Mouse (Mus musculus): ENCODE data around the gene Cntn6. TPM values are rescaled to one million over a fixed set of nuclear protein-coding genes. Genes with fewer than 3 reads are reported as not detected.

Gene Cntn6
- 0.23 TPM in 1 of 2 replicates, not detected in the other for total RNA-seq (2021)
- long read RNA-seq, experiment 1, result 0 reads
- long read RNA-seq, experiment 2, result 0 reads

DNA sequence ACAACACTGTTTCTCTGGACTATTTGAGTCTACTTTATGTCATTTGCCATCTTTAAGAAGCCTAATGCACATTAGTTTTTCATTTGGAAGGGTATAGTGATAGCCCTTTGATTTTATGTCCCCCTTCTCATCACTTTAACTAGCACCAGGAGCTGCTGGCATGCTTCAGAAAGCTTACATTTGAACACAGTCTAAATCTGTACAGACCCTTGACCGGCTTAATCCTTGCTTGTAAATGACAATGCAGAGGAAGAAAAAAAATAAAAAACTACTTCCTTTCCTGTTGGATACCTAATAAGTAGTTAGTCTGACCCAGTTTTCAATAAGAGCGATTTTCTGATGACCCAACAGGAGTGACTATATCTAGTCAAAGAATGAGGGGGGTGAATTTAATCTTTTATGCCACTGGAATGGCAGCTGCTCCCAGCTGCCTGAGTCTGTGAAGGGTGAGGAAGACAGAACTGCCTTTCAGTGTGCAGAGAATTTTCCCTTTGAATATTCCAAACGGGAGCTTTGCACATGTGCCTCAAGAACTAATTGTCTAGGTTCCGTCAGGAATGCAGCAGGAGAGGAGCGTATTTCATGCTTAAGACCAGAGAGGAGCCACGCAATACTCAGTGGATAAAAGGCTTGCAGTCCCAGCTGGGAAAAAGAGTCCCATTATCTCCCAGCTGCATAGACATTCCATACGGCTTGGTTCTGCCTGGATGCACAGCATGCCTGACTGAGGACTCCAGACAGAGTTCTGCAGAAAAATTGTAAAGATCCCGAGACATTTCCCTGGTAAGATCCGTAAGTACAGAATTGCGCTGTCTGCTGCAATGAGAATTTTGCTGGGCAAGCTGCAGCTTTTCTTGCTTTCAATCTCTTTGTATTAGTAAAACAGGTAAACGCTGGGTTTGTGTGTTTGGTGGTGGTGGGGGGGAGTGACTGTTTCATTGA lies at the start of gene Cntn6:
TSS of gene Cntn6 (plus strand) at position 301 of the 942 bp plus-strand sequence.
- no peak for DNase-seq

DNA sequence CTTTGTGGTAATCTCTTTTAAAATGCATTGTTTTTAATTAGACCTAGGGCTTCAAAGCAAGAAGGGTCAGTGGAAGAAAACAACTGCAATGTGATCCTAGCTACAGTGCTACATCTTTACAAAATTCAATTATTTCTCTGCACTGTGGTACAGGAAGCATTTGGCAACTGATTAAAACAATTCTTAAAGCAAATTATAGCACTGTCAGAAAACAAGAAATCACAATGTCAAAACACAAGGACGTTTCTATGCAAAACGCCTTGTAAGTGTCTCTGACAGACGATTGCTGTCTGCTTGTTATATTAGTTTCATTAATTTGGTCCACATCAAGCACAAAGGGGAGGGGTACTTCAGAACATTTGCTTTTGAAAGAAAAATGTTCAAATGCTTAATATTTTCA lies 48.9 kb upstream of the Cntn6 start:
- DNase-seq, result no peak

- no peak for DNase-seq
Observed at GRCm38 (mm10) chr6:104470706-104471105, 21.9 kb upstream of the Cntn6 start.

DNA sequence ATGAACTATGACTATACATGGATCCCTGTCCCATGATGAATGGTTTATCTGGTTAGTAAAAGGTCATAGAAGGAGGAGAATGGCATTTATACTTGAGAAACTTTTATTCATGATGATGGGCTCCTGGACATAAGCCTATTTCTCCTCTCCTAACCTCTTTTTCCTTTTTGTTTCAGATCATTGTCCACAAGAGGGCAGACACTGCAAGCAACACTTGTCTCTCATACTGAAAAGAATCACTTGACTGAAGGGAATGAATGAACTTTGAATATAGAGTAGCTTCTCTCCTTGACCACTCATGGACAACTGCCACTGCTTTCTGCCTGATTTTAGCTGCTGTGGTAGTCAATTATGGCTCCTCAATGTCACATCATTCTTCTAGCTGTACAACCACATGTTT lies 13.3 kb upstream of the Cntn6 start:
- peak; percentile 3 for DNase-seq

DNA sequence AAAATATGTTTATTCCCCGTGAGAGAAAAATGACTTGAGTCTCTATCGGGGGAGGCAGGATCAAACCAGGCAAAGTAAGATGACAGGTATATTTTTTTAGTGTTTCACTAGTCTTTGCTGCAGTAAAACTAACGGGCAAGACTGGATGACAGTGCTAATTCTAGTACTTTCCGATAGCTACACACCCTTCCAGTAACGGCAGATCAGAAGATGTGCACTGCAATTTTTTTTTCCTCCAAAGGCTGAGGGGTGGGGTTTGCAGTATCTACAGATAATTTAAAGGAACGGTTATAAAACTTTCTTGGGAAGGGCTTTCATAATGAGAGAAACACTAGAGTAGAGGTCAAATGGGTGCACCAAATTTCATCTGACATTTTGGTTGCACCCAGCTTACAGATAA lies 869 bp downstream of the Cntn6 start:
- no peak for DNase-seq

DNA sequence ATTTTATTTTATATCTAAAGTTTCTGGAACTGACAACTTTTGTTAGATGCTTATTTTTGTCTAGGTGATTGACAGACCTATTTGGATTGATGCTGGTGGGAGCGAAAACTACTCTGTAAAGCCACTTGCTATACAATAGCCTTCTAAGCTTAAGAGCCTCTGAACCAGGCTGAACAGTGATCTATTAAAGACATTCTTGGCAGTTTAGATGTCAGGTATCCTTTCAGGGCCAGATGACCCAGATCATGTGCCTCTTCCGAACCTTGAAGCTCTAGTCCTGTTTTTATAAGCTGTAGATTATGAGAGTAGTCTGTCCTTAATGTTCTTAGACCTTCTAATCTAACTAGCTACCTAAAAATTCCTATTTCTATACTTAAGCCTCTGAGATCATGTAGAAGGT lies 3.2 kb downstream of the Cntn6 start:
- no peak for DNase-seq

DNA sequence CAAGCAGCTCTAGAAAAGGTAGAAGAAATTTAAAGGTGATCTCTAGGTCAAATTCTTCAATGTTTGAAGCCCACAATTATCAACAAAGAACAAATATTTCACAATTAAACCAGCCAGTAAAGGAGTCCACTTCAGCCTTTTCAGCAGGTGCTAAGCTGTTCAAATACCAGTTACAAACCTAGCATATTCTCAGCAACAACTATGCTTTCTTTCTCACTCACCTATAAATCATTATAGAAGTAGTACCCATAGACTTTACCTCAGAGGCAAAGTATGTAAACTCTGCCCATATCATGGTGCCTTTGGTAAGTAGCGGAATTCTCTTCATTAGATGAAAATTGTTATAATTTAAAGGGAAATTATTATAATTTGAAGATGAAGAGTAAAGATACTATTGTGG lies 71.4 kb downstream of the Cntn6 start:
- DNase-seq, result no peak

- no peak for DNase-seq
Observed at GRCm38 (mm10) chr6:104569564-104569963, 77.0 kb downstream of the Cntn6 start.

DNA sequence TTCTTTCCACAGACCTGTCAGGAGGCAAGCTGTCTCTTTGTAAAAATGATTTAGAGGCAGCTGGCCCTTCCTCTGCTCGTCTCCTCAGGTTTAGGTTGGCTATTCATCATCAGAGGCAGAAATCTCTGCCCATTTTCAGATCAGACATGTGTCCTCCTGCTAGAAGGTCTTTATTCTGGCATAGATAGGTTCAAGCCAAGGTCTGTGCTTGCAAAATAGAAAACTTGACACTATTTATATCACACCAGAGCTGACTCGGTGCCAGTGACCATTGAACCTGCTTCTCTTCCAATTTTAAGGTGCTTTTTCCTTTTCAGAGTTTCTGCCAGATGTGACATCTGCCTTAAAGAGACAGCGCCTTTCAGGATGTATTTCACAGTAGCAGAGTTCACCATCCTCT lies 95.4 kb downstream of the Cntn6 start:
- DNase-seq, result no peak

DNA sequence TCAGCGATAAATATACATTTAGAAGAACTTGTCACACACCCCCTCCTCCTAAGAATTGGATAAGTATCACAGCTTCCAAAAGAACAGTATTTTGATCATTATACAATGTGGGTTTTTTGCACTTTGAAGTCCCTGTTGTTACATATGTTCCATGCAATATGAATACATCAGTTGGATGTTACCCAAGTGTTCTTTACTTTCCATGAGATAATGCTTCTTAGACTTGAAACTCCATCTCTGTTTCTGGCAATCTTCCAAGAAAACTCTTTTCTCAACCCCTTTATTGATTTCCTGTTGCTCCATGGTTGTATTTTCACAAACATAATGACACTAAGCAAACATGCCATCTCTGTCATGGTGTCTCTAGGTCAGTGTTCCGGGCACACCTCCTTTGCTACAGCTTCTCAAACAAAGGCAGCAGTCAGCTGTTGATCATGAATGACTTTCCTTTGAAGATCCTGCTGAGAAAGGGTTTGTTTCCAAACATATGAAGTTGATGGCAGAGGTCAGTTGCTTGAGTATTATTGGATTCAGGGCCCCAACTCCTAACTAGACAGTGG lies 108.3 kb downstream of the Cntn6 start:
- DNase-seq, result no peak

GRCm38 (mm10) chr6:104602894-104603293 lies 110.3 kb downstream of the Cntn6 start:
- DNase-seq, result no peak

GRCm38 (mm10) chr6:104603371-104603770 lies 110.8 kb downstream of the Cntn6 start:
- DNase-seq, result no peak

GRCm38 (mm10) chr6:104605214-104605613 lies 112.6 kb downstream of the Cntn6 start:
- no peak for DNase-seq

DNA sequence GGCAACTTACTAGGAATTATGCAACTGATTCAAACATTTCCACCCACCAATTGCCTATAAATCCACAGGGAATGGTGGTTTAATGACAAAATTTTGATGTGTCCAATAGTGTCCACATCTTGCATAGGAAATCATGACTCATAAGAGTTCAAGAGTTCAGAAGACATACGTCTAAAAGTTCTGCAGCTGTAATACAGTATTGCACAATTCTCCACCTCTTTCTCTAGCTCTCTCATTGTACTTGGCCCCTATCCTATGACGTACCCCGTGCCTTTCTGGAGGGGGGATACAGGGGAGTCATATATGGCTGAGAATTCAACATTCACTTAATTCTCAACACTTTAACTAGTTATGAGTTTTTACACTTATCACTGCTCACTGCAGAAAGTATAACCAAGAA lies 160.9 kb downstream of the Cntn6 start:
- DNase-seq, result no peak

- DNase-seq, result no peak
Observed at GRCm38 (mm10) chr6:104668701-104669100, 176.1 kb downstream of the Cntn6 start.

- no peak for DNase-seq
Observed at GRCm38 (mm10) chr6:104674249-104674648, 181.7 kb downstream of the Cntn6 start.

DNA sequence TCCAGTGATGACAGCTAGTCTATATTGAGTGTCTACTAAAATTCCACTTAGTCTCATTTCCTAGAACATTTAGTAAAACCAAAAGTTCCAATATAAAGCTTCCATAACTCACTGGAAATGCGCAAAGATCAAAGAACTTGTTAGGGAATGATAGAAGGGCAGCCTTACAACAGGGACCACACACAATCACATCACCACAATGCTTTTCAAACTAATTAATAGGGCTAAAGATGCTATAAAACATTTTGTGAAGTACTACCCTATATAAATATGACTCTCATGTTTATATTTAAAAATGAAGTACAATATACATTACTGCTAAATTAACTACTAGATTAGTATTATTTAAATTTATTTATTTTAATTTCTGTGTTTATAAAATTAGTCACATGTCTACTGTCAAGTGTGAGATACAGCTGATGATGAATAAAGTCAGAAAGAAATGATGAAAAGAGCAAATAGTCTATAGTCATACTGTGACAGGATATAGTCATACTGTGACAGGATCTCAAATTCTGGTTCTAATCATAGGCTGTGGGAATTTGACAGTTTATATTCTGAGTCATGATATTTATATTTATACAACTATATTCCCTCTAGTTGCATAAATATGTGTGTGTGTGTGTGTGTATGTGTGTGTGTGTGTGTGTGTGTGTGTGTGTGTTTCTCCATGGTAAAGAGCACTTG lies 187.4 kb downstream of the Cntn6 start:
- DNase-seq, result no peak

- DNase-seq, result no peak
Observed at GRCm38 (mm10) chr6:104687980-104688379, 195.4 kb downstream of the Cntn6 start.

- no peak for DNase-seq
Observed at GRCm38 (mm10) chr6:104688439-104689125, 196.0 kb downstream of the Cntn6 start.

- DNase-seq, result no peak
Observed at GRCm38 (mm10) chr6:104728571-104728970, 236.0 kb downstream of the Cntn6 start.

- no peak for DNase-seq
Observed at GRCm38 (mm10) chr6:104734256-104734655, 241.7 kb downstream of the Cntn6 start.

GRCm38 (mm10) chr6:104738999-104739398 lies 246.4 kb downstream of the Cntn6 start:
- DNase-seq, result no peak
